Mouse (Mus musculus) megakaryocyte progenitor cell, adult 5-6 weeks (primary cell): ENCODE data around the gene Mfsd14a. TPM values are rescaled to one million over a fixed set of nuclear protein-coding genes. Genes with fewer than 3 reads are reported as not detected.
"Not testable (repeated sequence)": the region's sequence is repeated elsewhere in the genome, so short reads cannot be mapped to it uniquely, and the experiment has no call there.

Experiments
- ATAC-seq: replicated peaks from 2 replicates; pipeline ENCODE4 v1.8.0; 2016; ENCODE audit warnings: mild to moderate bottlenecking, moderate TSS enrichment, inconsistent platforms; ENCODE audit not compliant: poor library complexity
- total RNA-seq, 2 experiments: library from RNA; stranded (forward) in 1 of 2; stranded (reverse) in 1 of 2; fragments of 157-497, 149-512 nt in 1 of 2; fragments of 200-1000 nt in 1 of 2; gene quantifications; 2 replicates each; pipeline versions ENCODE4 v1.2.3 to v1.2.4; 2015 to 2017

The Mfsd14a gene
- total RNA-seq (2015) (77.9 and 81.7 TPM in 2 replicates), total RNA-seq (2017) (66.0 and 72.9 TPM in 2 replicates)

DNA sequence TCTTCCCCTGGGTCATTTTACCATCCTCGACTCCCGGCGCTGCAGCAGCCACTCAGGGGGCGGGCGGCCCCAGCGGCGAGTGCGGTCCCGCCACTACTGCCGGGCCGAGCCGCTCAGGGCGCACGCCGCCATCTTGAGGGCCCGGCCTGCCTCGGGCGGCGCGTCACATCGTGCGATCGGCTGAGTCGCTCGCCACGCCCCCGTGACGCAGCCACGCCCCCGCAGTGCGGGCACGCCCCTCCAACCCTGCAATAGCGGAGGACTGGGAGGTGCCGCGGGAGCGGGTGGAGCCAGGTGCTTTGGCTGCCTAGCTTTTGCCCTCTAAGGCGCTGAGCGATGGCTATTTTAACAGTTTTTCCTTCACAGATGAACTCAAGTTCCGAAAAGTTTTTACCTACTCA is at the start of gene Mfsd14a:
Gene Mfsd14a, minus strand, starts transcription at position 215 of the 401 bp plus-strand sequence.
- ATAC-seq: peak; percentile 96

DNA sequence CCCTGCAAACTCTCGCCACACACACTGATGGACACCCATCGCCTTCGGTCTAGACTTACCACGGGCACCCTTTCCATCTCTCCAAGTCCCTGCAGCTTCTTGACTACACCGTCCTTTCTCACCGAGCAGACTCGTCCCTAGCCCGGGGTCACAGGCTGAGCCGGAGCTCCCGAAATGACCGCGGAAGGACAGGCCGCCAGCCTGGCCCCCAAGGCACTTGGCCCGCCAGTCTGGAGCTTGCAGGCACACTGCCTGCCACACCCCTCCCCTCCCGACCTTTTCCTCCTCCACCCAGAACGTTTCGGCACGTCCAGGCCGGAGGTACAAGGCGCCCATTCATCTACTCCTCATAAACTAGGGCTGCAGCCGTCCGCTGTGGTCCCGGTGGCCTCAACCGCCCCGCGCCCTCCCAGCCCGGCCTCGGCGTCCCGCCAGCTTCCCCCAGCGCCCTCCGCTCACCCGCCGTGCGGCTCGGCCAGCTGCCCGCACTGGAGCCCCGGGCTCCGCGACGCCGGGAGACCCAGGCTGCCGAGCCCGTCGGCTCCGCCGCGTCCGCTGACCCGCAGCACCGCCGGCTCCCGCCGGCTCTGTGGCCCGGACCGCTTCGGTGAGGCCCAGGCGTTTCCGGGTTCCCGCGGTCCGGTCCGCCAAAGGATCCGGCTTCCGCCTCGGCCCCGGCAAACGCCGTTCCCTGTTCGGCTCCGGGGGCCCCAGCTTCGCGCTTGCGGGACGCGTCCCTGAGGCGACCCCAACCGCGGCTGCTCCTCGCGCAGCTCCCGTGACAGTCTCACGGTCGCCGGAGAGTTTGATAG is 49.4 kb upstream of the Mfsd14a start:
- ATAC-seq: peak; percentile 93

DNA sequence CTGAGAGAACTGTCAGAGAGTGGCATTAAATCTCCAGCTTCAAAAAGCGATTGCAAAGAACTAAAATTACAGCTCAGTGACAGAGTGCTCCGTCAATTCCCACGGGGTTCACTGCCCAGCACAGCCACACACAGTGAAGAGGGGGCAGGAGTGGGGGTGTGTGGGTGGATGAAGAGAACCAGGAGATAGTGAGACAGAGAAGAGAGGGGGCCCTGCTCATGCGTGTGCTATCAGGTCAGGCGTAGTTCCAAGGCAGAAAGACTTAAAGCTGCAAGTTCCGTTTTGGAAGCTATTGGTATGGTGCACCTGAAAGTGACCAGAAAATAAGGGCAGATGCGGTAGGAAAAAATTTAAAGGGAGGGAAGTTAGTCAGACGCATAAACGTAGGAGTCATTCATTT is 48.5 kb upstream of the Mfsd14a start:
- ATAC-seq: peak; percentile 25

DNA sequence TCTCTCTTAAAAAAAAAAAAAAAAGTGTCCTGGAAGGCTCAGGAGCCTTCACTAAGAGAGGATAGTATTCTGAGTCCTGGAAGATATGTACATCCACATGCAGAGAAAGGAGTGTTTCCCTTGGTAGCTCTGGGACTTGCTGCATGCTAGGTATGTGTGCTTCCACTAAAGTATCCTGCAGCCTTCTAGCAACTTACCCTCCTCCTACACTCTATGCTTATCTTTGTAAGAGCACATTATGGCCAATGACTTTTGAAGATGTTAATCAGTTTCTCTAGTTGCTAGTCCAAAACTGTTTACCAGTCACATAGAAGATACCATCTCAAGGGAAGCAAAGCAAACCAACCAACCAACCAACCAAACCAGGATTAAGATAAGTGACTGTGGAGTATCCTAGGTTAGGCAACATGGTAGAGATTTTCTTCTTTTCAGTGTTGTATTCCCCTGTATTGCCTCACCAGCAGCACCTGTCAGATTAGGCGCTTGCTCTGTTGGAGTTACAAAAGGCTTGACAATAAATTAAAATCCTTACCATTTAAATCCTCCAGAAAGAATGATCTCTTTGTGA is 43.2 kb upstream of the Mfsd14a start:
- peak; percentile 50 for ATAC-seq

DNA sequence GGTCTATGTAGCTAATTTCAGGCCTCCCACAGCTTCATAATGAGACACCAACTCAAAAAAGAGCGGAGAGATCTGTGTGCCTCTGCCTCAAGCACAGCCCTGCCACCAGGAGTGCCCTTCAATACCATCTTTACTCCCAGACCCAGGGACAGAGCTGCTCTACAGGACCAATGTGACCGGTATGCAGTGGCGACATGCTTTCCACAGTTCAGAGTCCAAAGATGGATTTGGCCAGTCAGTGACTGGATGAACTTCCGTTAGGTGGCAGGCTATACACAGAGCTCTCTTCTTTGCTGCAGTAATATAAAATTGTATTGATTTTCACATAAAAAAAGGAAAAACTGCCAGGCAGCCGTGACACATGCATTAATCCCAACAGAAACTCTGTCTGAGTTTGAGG is 41.4 kb upstream of the Mfsd14a start:
- ATAC-seq: no peak

DNA sequence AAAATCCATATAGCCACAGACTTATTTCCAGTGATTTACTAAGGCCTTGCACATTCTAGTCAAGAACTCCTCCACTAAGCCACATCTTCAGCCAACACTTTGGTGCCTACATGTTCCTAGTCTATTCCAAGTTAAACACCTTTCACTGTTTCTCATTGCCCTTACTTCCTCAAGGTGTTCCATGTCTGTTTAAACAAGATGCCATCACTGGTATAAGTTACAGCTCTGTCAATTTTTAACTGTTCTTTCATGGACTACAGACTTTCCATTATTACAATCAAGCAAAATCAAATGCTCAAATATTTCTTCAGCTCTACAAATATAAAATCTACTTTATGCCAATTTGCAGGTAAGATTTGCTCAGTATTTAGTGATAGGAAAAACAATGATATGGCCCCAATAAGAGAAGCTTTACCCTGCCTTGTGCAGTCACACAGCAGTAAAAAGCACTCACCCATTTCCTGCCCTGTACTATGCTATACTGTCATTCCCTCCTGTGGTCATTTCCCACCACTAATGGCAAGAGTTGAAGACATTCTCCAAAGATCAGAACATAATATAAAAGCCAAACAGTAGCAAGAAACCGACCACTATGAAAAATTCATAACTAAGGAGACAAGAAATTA is 40.3 kb upstream of the Mfsd14a start:
- no peak for ATAC-seq

DNA sequence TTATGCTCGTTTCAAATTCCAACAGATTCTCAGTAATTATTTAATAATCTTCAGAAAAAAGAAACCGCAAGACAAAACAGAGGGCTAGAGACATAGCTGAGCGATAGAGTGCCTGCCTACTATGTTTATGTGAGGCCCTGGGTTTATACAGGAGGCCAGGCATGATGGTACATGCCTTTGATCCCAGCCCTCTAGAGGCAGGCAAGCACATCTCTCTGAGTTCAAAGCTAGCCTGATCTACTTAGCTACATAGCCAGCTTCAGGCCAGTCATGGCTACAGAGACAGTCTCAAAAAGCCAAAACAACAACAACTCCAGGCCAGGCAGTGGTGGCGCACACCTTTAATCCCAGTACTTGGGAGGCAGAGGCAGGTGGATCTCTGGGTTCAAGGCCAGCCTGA is 39.1 kb upstream of the Mfsd14a start:
- no peak for ATAC-seq

DNA sequence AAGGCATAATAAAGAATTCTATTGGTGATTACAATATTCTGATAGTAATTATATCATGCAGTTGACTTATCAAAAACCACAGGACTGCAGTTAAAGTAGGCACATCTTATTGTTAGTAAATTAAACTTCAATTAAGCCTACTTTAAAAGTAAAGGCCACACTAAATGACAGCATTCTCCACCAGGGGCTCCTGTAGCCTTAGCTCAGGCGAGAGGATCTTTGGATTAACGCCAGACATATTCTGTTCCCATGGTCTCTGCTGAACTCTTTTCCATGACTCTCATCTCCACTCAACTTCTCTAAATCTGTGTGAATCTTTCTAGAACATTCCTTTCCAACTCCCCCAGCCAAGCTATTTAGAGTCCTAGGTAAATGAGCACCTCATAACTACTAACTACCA is 36.3 kb upstream of the Mfsd14a start:
- peak; percentile 33; the same call in 1 of the 2 replicates for ATAC-seq

DNA sequence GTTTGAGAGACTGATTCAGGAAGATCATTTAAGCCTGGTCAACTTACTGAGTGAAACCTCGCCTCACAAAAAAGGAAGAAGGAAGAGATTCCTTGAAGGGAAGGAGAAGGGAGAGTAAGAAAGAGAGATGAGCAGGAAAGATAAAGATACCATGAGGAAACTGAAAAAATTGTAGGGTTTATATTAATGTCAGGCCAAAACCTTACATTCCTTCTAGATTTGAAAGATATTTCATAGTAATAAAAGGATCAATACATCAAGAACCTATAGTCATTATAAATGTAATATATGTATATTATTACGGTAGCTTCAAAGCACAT is 33.1 kb upstream of the Mfsd14a start:
- no peak for ATAC-seq

DNA sequence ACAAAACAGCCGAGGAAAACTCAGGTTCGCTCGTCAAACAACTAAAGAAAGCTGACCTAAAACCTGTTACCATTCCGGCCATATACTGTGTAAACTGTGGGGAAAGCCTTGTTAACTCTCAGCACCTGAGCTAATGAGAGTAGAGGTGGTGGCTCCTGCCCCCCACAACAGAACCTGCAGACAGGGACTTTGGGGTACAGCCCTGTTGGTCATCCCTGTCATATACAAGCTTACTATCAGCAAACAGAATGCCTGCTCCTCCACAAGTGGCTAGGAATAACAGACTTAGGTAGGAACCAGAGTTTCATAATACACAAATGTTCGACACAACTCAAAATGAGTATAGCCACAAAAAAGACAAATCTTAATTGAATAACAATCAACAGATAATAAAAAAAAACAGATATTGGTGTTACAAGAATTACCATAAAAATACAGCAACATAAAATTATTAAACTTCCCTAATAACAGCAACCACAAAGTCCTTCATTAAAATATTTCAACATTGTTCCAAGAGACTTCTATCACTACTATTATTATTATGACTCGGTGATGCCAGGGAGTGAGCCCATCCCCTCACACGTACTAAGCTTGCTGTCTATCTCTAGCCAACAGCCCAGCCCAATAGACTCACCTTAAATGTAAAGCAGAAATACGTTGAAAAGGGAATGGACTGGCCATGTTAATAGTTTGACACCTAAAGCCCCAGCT is 32.6 kb upstream of the Mfsd14a start:
- no peak for ATAC-seq

DNA sequence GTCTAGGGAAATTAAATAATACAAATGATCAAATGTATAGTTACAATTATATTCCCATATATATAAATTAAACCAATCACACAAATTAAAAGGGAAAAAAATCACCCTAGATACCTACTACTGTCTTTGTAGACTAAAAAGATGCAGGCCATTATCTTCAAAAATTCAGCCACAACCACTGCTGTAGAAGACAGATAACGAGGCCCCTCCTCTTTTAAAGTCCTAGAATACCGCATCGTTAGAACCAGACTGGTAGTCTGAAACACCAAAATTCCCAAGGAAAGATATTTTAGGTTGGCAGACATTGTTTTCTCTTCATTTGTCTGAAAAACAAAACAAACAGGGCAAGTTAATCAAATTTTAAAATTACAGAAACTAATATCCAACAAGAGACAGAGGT is 31.8 kb upstream of the Mfsd14a start:
- ATAC-seq: peak; percentile 95

DNA sequence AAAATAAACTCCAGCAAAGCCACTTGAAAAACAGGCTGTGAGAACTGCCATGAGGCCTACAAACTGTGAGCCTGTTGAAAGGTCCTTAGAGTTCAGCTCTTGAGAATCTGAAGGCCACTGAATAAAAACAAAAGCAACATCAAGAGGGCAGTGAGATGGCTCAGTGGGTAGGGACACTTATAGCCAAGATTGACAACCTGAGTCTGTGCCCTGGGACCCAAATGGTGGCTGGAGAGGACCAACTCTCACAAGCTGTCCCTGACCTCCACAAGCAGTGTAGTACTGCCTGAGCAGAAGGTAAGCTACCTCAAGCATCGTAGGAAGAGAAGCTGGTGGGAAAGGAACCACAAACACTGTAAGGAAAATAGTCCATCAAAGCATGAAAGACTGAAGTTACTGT is 18.7 kb upstream of the Mfsd14a start, which contains the start of gene Gm43191:
Gene Gm43191, minus strand, starts transcription at position 101 of the 400 bp plus-strand sequence.
- ATAC-seq: no peak

DNA sequence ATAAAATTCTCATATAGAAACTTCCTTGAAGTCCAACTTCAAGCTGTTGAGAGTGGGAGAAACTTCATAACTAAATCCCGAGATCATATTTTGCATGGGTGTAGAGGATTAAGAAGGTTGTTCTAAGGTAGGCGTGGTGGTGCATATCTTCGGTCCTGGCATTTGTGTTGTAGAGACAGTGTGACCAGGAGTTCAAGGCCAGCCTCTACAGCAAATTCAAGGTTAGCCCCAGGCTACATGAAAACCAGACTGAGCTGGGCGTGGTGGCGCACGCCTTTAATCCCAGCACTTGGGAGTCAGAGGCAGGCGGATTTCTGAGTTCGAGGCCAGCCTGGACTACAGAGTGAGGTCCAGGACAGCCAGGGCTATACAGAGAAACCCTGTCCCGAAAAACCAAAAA is 1.8 kb upstream of the Mfsd14a start:
- ATAC-seq: not testable (repeated sequence)

DNA sequence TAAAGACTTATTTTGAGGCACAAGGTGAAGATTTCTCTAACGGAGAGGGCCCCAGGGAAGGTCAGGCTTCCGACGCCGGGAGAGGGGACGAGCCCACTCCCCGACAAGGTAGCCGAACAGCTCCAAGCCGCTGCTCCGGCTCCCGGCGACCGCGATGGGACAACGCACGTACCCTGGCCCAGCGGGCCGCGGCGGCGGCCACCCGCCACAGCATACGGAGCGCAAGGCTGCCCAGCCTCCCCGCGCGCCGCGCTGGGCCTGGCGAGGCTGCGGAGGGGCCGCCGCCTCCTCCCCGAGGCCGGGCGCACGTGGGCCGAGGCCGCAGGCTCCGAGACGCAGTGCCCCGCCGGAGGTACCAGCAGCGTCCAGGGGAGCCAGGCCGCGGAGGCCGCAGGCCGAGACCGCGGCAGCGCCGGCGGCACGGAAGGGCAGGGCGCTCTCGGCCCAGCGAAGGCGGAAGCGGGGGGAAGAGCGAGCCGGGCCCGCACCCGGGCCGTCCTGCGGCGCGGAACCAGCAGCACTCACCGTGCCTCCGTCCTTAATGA is 535 bp downstream of the Mfsd14a start:
- peak; percentile 48 for ATAC-seq

DNA sequence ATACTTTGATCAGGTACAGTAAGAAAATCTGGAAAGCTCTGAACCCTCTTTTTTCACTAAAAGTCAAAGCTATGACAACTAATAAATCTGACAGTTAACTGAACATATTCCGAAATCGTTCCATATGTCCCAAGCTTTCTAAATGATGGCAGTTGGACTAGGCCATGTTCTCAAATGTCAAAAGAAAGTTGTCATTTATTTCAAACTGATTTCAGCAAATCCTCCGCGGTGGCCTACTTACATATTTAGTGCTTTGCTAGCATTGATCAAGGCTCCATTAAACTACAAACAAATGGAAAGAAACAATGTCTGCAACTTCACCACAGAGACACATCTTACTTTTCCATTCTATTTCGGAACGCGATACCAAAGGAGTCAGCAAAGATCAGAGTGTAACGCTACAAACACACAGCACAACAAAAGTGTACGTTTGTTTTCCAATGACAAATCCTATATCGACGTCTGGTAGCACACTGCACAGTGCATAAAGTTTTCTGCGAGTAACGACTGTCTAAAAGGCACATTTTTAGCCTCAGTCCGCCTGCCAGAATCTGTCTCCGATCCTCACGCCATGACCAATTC is 1.1 kb downstream of the Mfsd14a start:
- ATAC-seq: no peak

DNA sequence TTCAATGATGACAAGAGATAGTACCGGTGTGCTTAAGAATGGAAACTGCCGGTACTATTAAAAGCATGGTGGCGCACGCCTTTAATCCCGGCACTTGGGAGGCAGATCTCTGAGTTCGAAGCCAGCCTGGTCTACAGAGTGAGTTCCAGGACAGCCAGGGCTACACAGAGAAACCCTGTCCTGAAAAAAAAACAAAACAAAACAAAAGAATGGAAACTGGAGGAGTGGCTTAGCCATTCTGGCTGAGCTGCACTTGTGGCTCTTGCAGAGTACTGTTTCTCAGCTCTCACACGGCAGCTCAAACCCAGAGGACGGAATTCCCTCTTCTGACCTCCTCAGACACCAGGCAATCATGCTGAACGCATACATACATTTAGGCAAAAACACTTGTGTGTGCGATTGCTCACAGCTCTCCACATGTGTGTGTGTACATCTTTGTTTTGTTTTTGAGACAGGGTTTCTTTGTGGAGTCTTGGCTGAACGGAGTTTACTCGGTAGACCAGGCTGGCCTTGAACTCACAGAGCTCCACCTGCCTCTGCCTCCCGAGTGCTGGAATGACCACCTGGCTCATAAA is 2.5 kb downstream of the Mfsd14a start:
- no peak for ATAC-seq

DNA sequence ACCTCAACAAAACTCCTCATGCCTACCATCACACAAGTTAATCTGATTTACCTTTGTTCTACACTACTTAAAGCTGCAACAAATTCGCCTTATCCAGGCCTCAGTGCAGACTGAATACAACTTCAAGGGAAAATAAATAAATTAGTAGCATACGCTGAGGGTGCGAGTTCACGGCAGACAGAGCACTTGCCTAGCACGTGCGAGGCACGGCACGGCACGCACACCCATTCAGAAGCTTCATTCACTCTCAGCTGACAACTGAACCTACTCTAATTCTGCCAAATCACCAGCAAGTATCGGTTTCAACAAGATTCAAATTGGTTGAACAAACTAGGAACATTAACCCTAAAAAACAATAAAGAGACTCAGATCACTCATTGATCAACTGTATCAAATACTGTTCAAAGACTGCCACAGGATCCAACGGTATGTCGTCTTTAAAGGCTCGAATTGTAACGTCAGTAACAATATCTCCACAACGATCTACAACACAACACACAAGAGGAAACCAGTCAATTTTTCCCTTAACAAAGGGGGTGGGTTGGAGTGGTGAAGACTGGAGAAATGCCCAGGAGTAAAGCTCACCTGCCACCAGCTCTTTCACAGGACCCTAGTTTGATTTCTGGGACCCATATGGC is 3.4 kb downstream of the Mfsd14a start:
- ATAC-seq: no peak

DNA sequence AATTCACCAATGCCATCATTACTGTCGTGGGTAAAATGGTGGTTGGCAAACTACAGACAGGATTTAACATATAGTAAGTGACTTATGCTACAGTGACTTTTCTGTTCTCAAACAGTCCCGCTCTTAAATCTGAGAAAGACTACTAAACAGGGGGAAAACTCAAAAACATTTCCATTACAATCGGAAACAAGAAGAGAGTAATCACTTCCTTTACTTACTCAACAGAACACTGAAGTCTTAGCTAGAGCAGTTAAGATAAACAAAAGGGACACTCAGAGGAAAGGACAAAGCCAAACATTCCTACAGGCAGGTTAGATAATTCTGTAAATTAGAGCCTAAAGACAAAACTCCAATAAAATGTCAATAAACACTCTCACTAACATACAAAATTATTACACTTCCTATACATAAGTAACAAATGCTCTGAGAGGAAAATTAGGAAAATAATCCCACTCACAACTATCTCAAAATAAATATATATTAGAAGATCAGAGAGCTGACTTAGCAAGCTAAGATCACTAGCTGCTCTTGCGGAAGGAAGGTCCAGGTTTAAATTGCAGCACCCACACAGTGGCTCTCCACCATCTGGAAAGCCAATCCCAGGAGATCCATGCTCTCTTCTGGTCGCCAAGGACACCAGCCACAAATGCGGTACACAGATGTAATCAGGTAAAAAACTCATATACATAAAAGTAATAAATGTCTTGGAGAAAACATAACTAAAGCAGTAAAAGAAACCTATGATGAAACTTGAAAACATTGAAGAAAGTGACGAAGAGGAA is 6.1 kb downstream of the Mfsd14a start:
- no peak for ATAC-seq

DNA sequence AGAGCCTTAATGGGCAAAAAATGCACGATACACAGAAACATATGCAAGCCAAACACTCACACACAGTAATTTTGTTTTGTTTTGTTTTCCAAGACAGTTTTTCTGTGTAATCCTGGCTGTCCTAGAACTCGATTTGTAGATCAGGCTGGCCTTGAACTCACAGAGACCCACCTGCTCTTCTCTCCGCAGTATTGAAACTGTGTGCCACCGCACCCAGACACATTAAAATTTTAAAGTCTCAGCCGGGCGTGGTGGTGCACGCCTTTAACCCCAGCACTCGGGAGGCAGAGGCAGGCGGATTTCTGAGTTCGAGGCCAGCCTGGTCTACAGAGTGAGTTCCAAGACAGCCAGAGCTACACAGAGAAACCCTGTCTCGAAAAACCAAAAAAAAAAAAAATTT is 8.4 kb downstream of the Mfsd14a start:
- not testable (repeated sequence) for ATAC-seq
